Mouse (Mus musculus): Measurements from ENCODE around the gene Sept9. TPM values are rescaled to one million over a fixed set of nuclear protein-coding genes. Genes with fewer than 3 reads are reported as not detected.
A peak's percentile ranks its signal among the peaks of the same experiment; 100 is the strongest.

The Sept9 gene
- polyA plus RNA-seq, 1 experiment: 34.6 TPM

DNA sequence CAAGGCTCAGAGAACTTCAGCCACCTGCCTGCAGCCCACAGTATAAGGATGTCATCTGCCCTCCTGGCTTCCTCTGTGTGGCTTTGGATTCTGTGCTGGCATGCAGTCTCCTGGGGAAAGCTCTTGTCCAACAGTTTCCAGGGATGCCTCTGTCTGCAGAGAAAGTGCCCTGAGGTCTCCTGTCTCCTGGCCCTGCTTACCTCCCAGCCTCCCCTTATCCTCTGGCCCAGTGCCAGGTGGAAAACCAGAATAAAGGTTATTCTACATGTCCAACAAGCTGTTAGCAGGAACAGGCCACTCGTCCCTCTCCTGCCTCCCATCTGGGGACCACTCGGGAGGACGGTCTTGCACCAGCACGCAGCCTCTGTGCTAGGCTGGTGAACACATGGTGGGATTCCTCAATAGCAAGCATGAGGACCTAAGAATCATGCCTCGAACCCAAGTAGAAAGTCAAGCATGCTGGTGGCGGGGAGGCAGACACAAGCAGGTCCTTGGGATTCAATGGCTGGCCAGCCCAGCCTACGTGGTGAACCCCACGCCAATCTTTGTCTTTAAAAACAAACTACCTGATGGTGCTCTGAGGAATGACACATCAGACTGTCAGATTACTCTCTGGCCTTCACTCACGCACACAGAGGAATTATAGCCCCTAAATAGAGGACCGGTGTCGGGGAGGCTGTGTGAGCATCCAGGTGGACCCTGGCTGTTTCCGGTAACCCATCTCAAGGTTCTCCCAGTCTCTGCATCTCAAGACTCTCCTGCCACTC is 111.1 kb downstream of the Sept9 start:
- TF ChIP-seq CTCF (IDR thresholded peaks at IDR 0.05; ENCODE audit: extremely low read depth, insufficient read depth, low read length): no peak
- TF ChIP-seq POLR2A (IDR thresholded peaks at IDR 0.05; ENCODE audit: extremely low read depth, insufficient read depth, low read length): no peak
- Histone ChIP-seq H3K27ac (ENCODE audit: insufficient read depth, low read length) (no peak overlapping the region), H3K4me1 (ENCODE audit: control insufficient read depth, insufficient read depth, low read length) (peaks cover 9% of the 10 kb centered on the region), H3K4me3 (ENCODE audit: insufficient read depth, low read length) (no peak overlapping the region)

DNA sequence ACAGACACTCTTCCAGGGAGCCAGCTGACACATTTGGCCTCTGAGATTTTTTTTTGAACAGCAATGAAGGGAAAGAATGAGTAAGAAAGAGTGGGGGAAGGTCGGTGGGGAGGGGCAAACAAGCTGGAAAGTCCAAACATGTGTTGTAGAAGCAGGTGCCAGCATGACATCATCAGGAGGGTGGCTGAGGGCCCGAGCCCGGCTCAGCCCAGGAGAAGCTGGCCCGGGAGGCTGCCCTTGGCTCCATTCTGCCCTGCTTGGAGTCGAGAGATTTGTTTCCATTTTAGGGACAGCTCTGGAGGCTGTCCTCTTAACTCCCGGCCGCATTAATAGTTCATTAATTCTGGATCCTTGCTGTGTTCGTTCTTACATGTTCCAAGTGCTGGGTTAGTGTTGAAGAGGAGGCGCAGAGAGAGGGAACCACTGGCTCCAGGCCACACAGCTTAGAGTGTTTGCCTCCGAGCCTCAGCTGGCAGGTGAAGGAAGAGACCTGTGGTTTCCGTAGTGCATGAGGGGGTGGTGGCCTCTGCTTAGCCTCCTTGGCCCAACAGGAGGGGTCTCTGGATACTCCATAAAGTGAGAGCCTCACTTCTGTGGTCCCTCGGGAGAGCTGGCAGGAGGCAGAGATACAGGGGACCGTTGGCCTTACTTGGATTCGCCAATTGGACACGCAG is 111.8 kb downstream of the Sept9 start:
- no peak overlapping the region for H3K4me3 ChIP-seq (ENCODE audit: insufficient read depth, low read length)
- no peak overlapping the region for H3K27ac ChIP-seq (ENCODE audit: insufficient read depth, low read length)
- H3K4me1 ChIP-seq (ENCODE audit: control insufficient read depth, insufficient read depth, low read length): peaks cover 9% of the 10 kb centered on the region
- no peak for TF ChIP-seq CTCF (IDR thresholded peaks at IDR 0.05; ENCODE audit: extremely low read depth, insufficient read depth, low read length)
- no peak for TF ChIP-seq POLR2A (IDR thresholded peaks at IDR 0.05; ENCODE audit: extremely low read depth, insufficient read depth, low read length)

DNA sequence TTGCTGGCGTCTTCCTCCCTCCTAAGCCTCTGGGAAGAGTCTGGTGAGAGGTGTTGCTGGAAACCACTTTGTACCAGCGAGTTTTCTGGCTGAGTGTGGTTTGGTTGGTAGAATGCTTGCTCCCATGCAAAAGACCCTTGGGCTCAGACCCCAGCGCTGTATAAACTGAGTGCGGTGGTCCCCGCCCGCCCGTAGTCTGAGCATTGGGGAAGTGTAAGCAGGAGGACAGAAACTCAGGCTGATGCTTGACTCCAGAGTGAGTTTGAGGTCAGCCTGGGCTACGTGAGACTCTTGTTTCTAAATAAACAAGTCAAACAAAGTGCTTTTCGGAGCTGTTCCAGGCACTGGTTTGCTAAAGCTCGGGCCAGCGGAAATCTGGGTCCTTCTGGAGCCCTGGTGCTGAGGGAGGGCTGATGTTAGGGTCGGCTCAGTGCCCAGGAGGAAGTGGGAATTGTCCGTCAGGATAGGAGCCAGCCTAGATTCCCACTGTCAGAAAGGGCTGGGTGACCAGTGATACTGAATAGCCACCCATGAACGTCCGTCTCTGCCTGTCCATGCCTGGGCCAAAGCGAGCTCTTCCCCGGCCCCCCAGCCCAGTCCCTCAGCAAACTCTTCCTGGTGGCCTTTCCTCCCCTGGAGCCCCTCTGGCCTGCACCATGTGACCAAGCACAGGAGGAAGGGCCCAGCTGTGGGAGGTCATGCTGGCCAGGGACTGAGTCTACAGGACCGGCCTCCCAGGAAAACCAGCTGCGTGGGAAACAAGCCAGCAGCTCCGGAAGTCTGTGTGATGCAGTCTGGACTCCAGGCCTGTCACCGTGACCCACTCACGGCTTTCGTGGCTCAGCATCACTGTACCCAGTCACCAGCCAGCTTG is 112.8 kb downstream of the Sept9 start:
- no peak overlapping the region for H3K27ac ChIP-seq (ENCODE audit: insufficient read depth, low read length)

DNA sequence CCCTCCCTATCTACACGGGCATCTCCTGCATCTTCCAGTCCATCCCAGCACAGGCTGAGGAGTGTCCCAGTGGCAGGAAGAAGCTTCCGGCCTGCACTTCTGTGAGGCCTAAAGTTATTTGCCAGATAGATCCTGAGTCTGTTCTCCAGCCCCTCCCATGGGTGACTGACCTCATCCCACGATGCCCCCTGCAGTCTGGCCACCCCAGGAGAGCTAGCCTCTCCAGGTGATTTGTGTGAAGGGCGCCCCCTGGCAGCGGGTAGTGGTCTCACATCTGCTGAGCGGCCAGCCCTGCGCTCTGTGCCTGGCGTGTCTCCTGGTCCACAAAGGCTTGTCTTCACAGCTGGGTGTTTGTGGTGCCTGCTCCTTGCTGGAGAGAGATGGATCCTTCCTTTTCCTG is 113.5 kb downstream of the Sept9 start:
- TF ChIP-seq POLR2A (IDR thresholded peaks at IDR 0.05; ENCODE audit: extremely low read depth, insufficient read depth, low read length) (no peak), CTCF (IDR thresholded peaks at IDR 0.05; ENCODE audit: extremely low read depth, insufficient read depth, low read length) (peak; percentile 49)
- no peak overlapping the region for H3K4me3 ChIP-seq (ENCODE audit: insufficient read depth, low read length)
- H3K27ac ChIP-seq (ENCODE audit: insufficient read depth, low read length): no peak overlapping the region
- H3K4me1 ChIP-seq (ENCODE audit: control insufficient read depth, insufficient read depth, low read length): peaks cover 13% of the 10 kb centered on the region

More for the DNA sequence above, 112.8 kb downstream of the Sept9 start:
- TF ChIP-seq POLR2A (IDR thresholded peaks at IDR 0.05; ENCODE audit: extremely low read depth, insufficient read depth, low read length) (no peak), CTCF (IDR thresholded peaks at IDR 0.05; ENCODE audit: extremely low read depth, insufficient read depth, low read length) (no peak)
- Histone ChIP-seq H3K4me3 (ENCODE audit: insufficient read depth, low read length) (no peak overlapping the region), H3K4me1 (ENCODE audit: control insufficient read depth, insufficient read depth, low read length) (peaks cover 15% of the 10 kb centered on the region)

DNA sequence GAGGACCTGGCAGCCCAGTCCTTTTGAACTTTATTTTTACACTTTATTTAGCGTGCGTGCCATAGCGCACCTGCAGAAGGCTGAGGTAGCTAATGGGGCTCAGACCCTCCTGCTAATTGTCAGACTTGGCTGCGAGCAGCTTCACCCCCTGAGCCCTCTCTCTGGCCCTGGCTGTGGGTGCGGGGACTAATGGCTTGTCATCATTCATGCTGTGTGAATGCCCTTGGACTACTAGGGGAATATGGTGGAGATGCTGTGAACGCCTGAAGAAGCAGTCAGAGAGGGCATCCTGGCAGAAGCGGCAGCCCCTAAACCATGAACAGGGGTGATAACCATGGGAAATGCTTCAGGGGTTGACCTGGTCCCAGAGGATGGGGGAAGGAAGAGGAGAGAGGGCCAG is 114.0 kb downstream of the Sept9 start:
- TF ChIP-seq CTCF (IDR thresholded peaks at IDR 0.05; ENCODE audit: extremely low read depth, insufficient read depth, low read length) (no peak), POLR2A (IDR thresholded peaks at IDR 0.05; ENCODE audit: extremely low read depth, insufficient read depth, low read length) (no peak)
- Histone ChIP-seq H3K4me1 (ENCODE audit: control insufficient read depth, insufficient read depth, low read length) (peaks cover 13% of the 10 kb centered on the region), H3K27ac (ENCODE audit: insufficient read depth, low read length) (no peak overlapping the region), H3K4me3 (ENCODE audit: insufficient read depth, low read length) (no peak overlapping the region)

DNA sequence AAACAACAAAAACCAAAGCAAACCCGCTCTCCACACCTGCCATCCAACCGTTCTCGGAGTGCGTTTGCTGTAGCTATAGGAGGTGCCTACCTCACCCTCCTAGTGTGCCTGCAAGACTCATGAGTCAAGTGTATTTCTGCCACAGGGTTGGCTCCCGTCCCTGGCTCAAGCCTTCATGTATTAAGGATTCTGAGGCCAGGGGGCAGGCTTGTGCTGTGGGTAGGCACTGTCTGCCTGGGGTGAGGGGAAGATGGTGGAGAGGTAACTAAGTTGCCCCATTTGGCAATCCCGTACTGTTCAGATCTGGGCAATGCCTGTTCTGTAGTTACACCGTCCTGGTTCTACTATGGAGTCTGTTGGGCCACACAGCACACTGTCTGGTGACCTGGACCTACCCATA is 114.6 kb downstream of the Sept9 start:
- Histone ChIP-seq H3K4me1 (ENCODE audit: control insufficient read depth, insufficient read depth, low read length) (peaks cover 13% of the 10 kb centered on the region), H3K4me3 (ENCODE audit: insufficient read depth, low read length) (no peak overlapping the region), H3K27ac (ENCODE audit: insufficient read depth, low read length) (no peak overlapping the region)
- TF ChIP-seq CTCF (IDR thresholded peaks at IDR 0.05; ENCODE audit: extremely low read depth, insufficient read depth, low read length): no peak
- TF ChIP-seq POLR2A (IDR thresholded peaks at IDR 0.05; ENCODE audit: extremely low read depth, insufficient read depth, low read length): no peak

DNA sequence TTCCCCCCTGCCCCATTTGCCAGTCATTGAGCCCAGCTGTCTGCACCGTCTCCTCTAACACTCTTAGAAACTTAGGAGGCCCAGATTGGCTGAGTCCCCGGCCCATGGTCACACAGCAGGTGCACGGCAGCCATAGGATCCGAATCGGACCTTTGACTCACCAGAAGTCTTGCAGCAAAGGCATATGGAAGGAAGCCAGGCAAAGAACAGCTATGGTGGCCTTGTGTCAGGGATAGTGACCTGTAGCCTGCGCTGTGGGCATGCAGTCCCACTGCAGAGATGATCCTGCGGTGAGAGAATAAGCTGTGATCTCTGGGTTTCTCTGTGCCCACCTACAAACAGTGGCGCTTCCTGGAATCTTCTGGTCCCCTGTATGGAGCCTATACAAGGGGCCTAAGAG is 115.1 kb downstream of the Sept9 start:
- no peak overlapping the region for H3K4me3 ChIP-seq (ENCODE audit: insufficient read depth, low read length)
- peaks cover 16% of the 10 kb centered on the region for H3K4me1 ChIP-seq (ENCODE audit: control insufficient read depth, insufficient read depth, low read length)
- no peak overlapping the region for H3K27ac ChIP-seq (ENCODE audit: insufficient read depth, low read length)
- TF ChIP-seq CTCF (IDR thresholded peaks at IDR 0.05; ENCODE audit: extremely low read depth, insufficient read depth, low read length): no peak
- no peak for TF ChIP-seq POLR2A (IDR thresholded peaks at IDR 0.05; ENCODE audit: extremely low read depth, insufficient read depth, low read length)

DNA sequence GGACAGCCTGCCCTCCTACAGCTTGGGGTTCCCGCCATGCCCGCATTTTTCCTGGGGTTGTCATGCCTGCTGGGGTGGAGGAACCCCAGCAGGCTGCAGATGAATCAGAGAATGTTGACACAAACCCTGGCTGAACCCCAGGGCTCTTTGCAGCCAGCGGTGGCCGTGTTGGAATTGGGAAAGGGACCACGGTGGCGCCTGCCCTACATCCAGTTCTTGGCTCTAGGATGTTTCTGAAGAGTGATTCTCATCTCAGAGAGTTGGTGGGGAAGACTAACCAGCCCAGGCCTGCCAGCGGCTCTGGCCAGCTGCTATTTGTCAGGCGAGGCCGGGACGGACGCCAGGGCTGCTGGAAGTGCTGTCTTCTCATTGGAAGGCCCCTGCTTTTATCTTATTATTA is 115.8 kb downstream of the Sept9 start:
- H3K4me1 ChIP-seq (ENCODE audit: control insufficient read depth, insufficient read depth, low read length): peaks cover 16% of the 10 kb centered on the region
- H3K4me3 ChIP-seq (ENCODE audit: insufficient read depth, low read length): no peak overlapping the region
- TF ChIP-seq CTCF (IDR thresholded peaks at IDR 0.05; ENCODE audit: extremely low read depth, insufficient read depth, low read length) (no peak), POLR2A (IDR thresholded peaks at IDR 0.05; ENCODE audit: extremely low read depth, insufficient read depth, low read length) (no peak)
- H3K27ac ChIP-seq (ENCODE audit: insufficient read depth, low read length): no peak overlapping the region

All from cortical plate, adult 2 months (tissue).